Mouse (Mus musculus) urinary bladder, postnatal 10 days (tissue): ENCODE measurements around the gene Parp12.

Source experiments
- DNase-seq: peaks from one replicate; pipeline ENCODE4 v3.0.0; 2022; ENCODE audit warnings: low spot score

Parp12 gene

GRCm38 (mm10) chr6:39058389-39058788 lies 59.8 kb downstream of the Parp12 start:
- DNase-seq = no peak

DNA sequence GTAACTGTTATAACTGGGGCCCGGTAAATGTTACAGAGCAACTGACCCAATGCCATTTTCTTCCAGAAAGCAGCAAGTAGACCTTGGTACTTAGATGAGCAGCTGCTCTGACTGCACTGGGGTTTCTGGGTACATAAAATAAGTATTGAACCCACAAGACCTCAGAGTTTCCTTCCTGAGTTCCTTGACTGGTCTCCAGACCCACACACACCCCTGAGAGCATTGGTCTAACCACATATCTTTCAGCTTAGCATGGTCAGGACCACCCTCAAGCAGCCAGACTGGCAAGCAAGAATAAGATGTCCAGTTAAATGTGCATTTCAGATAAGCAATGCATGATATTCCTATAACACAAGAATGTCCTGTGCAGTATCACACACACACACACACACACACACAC lies 61.0 kb downstream of the Parp12 start:
- no peak for DNase-seq

DNA sequence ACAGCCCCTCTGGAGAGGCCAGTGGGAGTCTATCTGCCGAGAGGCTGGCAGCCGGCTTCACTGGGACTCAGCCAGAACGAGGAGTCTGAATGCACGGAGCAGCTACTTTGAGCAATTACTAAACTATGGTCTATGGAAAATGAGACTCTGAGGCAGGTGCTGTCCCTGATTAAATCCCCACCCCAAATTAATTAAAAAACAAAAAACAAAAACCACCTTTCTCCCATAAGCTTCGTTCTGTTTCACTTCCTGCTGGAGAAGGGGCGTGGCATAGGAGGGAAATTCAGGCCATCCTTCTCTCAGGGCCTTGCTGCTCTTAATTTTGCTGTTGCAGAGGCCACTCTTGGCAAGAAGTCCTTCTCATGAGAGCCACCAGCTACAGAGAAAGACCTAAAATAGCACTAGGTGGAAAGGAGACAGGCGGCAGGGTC lies 62.3 kb downstream of the Parp12 start:
- DNase-seq = no peak

DNA sequence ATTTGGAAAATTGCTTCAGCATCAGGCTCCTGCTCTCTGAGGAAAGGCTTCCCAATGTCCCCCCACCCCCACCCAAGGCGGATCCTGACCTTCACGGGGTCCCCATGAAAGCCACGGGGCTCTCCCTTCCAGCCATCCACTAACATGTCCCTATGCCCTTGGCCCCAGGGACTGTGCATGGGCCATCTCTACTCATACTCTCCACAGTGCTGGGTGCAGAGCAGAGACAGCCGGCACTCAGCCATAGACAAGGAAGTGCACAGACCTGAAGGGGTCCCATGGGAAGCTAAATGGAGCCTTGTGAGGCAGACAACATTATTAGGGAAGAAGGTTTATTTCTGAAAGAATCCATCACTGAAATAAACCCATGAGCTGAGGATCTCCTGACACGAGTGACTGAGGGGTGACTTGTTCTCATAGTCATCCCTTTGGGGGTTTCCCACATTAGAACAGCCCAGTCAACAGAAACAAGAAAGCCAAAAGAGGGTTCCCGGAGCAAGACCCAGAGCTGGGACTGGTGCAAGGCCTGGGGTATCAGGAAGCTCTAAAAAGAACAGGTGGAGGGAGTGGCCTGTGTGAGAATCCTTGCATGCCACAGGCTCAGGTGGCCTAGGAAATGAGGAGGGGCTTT lies 63.2 kb downstream of the Parp12 start:
- no peak for DNase-seq

DNA sequence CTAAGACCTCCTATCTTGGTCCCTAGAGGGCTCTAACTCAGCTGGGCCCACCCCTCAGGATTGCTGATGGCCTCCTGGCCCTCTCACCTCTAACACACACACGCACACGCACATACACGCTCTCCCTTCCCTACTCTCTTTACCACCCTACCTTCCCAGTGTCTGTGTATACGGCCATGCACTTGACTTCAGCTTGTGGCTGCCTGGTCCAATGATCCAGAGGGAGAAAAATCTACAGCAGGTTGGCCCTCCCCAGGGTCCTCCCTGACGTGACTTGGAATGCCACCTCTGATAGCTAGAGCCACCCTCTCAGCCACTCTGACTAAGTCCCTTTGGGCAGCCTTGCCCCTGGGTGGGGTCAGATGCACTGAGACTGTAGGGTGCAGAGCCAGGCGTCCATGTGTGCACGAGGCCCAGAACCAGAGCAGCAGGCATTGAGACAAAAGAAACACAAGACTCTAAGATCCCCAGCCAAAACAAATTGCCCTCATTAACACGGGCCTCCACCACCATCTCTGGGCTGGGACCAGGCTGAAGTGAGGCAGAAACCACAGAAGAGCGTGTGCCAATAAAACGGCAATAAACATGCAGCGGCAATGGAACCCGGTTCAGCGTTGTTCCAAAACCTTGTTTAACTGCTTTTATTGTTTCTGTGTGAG lies 63.8 kb downstream of the Parp12 start:
- DNase-seq = no peak

GRCm38 (mm10) chr6:39052636-39053035 lies 65.5 kb downstream of the Parp12 start:
- no peak for DNase-seq

- DNase-seq = no peak
Observed at GRCm38 (mm10) chr6:39051799-39052556, 66.2 kb downstream of the Parp12 start.

DNA sequence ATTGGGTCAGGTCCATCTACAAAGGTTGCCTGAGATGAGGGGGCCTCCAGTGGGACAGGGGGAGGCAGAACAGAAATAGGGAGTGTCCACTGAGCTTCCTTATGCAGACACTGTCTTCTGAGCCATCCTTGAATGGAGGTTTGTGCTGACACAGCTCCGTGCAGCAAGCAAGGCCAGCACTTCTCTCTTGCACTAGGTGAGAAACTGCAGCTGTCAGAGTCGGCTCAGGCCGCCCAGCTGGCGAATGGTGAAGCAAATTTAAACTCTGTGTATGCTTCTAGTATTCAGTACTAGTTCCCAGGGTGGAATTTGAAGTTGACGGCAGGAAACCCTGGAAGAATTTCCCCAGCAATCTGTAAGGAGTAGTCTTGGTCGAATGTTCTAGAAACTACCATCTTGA lies 67.3 kb downstream of the Parp12 start:
- DNase-seq = no peak

GRCm38 (mm10) chr6:39049141-39049540 lies 69.0 kb downstream of the Parp12 start:
- no peak for DNase-seq

GRCm38 (mm10) chr6:39040451-39040850 lies 77.7 kb downstream of the Parp12 start:
- no peak for DNase-seq
